Mouse (Mus musculus): ENCODE results near the gene Runx2. TPM values are rescaled to one million over a fixed set of nuclear protein-coding genes. Genes with fewer than 3 reads are reported as not detected.

Gene Runx2
- total RNA-seq, 2 experiments from 2014 or later, result 4.8 to 6.2 TPM

DNA sequence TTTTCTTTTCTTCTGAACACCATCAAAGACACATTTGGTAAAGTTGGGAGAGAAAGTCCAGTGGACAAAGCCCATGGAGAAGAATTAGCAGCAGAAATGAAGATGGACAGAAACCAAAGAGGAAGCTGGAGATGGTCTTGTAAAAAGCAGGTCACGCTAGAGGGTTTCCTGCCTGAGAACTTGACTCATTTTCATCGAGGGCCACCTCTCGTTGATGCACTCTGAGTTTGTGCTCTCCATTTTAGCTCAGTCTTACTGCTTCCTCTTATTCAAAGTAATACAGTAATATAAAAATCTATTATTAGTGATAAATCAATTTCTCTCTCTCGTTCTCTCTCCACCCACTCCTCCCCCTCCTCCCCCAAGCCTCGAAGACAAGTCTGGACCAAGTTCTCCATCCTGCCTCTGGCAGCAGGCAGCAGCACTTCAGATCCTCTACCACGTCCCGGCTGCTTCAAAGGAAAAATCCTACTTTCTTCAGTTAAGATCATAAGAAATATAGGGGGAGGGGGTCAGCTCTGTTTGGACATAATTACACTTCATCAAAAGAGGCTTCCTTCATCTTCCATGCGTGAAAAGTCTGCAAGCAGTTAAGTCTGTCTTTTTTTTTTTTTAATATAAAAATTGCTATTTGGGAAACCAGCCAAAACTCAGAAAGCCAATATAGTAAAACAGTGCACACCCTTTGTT lies 92.3 kb downstream of the Runx2 start:
- intact Hi-C loops (cut with DNase I), result no loop called here

DNA sequence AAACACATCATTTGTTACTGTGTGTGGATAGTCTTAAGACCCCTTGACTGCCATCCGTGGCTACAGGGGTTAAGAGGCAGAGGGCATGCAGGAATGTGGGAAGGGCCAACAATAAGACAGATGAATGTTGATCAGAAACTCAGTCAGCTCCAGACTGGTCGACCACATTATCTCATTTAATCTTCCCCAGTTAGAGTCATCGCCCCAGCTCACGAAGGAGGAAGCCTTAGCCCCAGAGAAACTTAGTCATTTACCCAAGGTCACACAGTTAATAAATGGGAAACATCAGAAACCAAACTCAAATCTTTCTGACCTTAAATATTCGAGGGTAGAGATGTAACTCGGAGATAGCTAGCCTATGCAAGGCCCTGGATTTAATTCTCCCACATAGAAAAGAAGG lies 96.0 kb downstream of the Runx2 start:
- DNase-seq, result no peak
- intact Hi-C loops (cut with DNase I), result loop anchor here (5.0 kb wide), 1 partner anchor 261 kb away; no protein-coding TSS in a partner anchor

More for the DNA sequence above, 92.3 kb downstream of the Runx2 start:
- DNase-seq, result no peak

DNA sequence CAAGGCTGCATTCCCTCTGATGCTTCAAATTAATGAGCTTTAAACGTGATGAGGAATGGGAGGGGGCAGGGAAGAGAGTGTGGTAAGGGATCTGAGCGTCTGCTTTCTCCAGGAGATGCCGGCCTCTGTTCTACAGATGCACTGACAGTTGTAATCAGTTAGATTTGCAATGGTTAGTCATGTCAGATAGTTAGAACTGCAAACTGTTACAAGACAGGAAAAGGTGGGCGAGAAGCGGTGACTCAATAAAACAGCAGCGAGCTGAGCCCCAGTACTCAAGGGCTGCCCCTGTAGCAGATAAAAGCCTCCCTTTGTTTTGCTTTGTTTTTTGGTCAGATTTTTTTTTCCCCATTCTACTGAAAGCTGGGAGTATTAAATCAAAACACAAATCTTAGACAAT lies 96.6 kb downstream of the Runx2 start:
- DNase-seq, result no peak
- intact Hi-C loops (cut with DNase I), result loop anchor here (5.0 kb wide), 1 partner anchor 261 kb away; no protein-coding TSS in a partner anchor

DNA sequence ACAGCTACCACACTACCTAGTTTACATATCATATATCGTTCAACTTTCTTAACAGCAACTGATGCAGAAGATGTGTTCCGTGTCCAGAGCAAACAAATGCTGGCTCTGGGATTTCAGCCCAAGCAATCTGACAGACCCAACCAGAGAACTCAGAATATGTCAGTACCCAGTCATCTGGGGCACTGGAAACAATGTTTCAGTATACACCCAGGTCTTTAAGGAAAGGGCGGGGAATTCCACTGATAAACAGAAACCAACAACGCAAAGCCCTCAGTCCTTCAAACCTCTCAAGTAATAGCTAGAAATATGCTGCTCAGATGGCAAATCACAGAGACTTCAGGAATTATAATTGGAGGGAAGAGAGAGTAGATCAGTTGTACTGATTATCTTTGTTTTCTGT lies 100.5 kb downstream of the Runx2 start:
- no peak for DNase-seq
- intact Hi-C loops (cut with DNase I), result no loop called here

DNA sequence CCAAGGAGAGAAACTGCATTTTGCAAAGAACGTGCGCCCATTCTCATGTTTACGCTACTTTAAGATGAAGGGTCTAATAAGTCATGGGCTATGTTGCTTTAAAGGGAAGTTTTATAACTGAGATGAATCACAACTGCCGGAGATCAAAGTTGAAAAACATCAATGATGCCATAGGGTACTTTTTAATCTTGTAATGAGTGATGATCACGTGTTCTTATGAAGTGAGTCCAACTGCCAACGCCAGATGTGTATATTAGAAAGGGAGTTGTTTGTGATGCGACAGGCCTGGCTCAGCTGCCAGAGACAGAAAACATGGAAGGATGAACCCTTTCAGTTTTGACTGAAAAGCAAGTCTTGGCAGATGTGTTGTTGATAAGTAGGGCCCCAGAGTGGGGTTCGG lies 101.2 kb downstream of the Runx2 start:
- no peak for DNase-seq
- intact Hi-C loops (cut with DNase I), result no loop called here

DNA sequence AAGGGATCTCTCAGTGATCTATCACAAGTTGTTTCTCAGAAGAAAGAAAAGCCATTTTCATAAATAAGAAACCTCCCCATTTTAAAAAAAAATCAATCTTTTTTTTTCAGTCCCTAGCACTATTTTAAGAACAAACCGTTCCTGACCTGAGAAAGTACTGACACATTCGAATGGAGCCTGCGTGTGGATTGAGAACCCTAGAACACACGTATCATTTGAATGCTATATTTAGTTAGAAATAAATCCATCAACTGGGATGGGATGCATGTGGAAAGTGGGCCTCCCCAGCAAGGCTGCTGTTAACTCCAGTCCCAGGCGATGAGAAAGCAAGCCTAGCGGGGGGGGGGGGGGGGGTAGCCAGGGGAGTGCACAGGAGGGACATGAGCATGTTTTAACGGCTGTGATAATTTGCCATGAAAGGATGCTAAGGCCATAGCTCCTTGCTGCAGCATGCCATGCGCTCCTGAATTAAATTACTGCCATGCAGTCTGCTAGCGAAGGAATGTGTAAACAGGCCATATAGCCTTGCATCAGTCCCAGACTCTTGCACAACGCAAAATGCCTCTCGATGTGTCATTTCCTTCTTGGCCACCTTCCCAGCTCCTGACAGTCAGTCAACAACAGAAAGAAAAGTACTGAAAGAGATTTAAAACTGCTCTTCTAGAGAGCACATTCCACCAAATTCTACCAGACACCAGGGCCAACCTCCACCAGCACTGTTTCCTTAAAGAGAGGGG lies 104.9 kb downstream of the Runx2 start:
- no peak for DNase-seq
- intact Hi-C loops (cut with DNase I), result no loop called here

DNA sequence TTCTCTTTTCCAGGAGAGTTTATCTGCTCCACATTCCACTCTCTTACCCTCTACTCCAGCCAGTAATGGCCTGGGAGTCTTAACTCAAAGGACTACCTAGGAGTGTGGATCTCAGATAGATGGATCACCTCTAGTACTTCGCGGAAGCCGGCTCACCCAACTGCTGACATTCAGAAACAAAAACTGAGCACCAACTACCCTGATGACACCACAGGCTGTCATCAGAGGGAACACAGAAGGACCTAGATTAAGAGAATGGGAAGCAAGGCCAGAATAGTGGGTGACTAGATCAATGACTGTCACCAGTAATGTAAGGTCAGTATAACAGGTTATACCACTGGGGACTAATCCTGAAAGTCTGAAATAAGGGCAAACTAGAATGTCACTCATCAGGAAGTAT lies 106.6 kb downstream of the Runx2 start:
- intact Hi-C loops (cut with DNase I), result no loop called here

DNA sequence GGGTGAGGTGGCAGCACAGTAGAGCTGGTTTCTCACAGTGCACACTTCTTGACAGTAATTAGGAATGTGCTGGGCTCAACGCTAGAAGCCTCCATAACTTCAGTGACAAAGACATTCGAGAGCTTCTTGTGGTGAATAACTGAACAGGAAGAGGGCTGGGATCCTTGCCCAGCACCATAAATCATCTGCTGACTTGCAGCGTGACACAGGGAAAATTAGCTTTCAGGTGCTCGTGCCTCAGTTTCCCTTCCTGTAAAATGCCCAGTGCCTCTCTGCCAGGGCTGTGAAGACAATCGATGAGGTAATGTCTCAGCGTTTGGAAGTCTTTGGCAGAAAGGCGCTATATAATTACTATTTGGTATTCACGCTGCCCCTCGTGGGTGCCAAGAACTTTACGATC lies 108.1 kb downstream of the Runx2 start:
- intact Hi-C loops (cut with DNase I), result no loop called here
- no peak for DNase-seq

More for the DNA sequence above, 106.6 kb downstream of the Runx2 start:
- no peak for DNase-seq

DNA sequence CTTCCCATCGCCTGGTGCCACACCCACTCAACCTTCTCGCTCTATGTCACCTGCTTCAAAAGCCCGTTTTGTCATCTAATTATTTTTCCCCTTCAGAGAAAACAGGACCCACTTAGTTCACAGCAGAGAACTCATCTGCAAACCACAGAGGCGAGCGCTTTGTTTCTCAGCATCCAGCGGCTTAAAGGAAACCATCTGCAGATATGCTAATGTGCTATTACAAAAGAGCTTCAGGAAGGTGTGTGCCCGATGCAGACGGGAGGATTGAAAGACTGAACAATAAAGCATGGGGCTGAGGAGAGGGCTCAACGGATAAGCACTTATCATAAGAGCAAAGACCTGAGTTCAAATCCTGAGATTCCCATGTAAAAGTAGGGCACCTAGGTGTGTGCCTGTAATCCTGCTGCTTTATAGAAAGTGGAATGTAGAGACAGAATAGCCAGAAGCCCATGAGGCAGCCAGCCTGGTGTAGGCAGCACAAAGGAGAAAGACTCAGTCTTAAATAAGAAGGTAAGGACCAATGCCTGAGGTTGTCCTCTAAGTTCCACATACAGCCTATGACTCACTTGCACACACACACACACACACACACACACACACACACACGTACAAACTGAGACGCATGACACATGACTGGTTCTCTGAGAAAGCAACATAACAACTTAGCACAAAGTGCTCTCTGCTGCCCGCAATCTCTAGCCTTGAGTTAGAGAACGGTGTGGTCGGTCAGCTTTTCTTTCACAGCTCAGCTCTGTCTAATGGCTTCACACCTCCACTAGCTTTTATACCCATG lies 111.9 kb downstream of the Runx2 start:
- intact Hi-C loops (cut with DNase I), result no loop called here
- no peak for DNase-seq

DNA sequence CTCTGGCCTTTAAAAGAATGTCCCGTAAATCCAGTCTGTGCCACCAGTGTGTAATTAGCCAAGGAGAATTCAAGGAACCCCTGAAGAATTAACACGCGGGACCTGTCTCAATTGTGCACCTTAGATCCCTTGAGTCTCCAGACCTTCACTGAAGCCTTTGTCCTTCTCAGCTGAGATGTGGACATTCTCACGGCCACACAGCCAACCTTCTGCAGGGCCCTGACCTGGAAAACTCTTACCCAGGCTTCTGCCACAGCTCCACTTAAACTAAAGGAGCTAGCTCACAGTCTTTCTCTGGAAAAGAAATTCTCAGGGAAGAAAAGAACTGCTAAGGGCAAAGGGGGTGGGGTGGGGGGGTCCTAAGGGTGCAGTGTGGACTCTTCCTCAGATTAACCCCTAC lies 113.1 kb downstream of the Runx2 start:
- DNase-seq, result no peak
- intact Hi-C loops (cut with DNase I), result no loop called here

DNA sequence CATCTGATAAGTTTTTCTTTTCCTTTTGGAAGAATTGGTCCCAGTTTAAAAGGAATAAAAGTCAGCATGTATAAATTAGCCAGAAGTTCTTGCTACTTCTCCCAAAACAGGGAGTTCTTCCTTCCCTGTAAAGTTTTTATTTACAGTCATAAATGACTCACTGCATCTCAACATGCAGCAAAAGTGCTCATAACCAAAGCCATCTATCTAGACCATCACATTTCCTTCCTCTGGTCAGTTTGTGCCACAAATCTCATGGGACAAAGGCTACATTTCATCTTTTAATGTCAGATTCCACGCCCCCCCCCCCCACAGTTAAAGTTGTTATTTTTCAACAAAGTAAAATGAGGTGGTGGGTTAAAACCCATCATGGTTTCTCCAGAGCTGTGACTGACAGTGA lies 114.3 kb downstream of the Runx2 start:
- DNase-seq, result no peak
- intact Hi-C loops (cut with DNase I), result no loop called here

DNA sequence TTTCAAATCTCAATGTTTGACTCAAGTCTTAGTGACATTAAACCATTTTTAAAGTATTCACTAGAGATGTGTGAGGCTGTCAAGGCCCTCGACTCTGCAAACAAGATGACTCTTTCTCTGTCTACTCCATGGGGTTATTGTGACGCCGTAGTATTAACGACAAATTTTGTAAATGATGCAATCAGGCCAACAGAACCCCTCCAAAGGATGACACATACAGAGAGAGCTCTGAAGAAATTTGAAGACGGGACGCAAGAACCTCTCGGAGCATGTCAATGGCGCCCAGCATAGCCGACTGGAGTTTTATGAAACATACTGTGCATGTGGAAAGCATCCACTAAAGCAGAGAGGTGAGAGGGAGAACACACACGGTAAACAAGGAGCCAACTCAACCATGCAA lies 117.5 kb downstream of the Runx2 start:
- DNase-seq, result no peak
- intact Hi-C loops (cut with DNase I), result no loop called here

DNA sequence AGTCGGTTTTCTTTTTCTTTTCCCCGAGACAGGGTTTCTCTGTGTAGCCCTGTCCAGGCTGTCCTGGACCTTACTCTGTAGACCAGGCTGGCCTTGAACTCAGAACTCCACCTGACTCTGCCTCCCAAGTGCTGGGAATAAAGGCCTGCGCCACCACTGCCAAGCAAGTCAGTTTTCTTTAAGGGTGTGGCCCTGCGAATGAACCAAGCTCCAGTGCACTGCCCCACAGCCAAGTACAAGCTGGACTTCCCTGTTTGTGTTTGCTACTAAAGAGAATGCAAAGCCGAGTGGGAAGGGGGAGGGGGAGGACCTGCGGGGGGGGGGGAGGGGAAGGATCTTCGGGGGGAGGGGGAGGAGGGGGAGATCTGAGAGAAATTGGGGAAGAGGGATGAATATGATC lies 121.0 kb downstream of the Runx2 start:
- intact Hi-C loops (cut with DNase I), result no loop called here
- no peak for DNase-seq

DNA sequence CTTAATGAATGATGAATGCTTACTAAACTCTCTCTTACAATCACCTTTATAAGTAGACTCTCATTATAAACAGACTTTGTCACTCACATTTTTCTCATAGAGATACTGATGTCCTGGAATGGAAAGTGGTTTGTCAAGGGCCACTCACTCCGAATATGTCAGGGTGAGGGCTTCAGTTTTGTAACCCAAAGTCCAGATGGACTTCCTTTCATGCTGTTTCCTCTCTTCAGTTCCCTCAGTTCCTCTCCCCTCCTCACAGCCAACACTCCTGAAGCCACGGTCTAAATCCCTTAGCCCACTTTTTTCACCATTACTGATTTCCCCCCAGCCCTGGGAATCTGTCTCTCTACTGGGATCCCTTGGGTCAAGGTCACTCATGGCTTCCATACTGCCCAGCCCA lies 123.1 kb downstream of the Runx2 start:
- intact Hi-C loops (cut with DNase I), result no loop called here
- DNase-seq, result no peak

DNA sequence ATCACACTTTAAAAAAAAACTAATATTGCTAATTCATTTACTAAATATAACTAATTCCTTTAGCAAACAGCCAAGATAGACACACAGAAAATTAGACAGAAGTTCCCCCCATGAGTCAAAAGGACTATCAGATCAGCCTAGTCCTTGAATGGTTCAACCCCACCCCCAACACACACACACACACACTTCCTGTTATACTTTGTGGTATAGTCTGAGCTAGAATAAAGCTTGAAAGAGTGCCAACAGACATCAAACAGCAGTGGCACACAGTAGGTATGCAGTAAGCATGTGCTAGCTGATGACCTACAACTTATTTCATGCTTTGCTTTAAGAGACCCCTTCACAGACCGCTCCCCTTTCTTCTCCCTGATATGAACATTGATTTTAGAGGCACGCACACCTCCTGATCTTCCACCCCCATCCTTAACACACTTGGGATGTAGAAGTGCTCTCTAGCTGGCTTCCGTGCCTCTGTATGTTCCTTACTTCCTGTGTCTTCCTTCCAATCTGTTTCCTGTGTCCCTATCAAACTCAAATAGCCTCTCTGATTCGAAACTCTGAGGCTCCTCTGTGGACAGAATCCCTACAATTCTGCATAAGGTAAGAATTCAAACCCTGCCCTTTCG lies 124.1 kb downstream of the Runx2 start:
- no peak for DNase-seq
- intact Hi-C loops (cut with DNase I), result no loop called here

DNA sequence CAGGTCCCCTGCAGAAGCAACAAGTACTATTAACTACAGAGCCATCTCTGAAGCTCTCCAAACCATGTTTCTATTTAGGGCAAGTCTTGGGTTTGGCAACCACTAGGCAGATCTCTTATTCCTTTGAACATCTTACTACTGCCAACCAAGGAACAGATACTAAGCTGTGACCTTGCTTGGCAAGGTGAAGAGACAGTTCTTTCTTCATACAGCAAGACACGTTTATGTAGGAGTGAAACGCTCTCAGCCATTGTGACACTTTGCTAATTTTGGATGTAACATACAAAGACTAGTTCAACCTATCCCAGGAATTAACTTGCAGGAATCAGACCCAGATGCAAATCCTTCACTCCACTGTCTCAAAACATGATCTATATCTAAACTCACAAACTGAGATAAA lies 126.3 kb downstream of the Runx2 start:
- intact Hi-C loops (cut with DNase I), result no loop called here
- no peak for DNase-seq

DNA sequence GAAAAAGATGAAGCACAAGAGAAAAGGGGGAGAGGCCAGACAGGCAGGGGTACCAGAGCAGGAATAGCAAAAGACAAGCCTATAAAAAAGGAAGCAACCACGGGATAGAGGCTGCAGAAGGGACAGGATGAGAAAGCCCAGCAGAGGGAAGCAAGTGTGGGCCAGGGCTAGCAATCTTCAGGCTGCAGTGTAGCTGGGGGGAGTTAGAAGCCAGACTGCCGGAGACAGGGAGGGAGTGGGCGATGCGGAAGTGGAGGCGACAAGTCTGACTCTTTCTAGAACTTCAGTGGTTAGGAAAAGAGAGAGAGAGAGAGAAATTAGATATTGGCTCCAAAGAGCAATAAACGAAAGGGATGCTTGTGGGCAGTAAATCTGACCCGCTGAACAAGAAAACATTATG lies 129.1 kb downstream of the Runx2 start:
- intact Hi-C loops (cut with DNase I), result no loop called here

DNA sequence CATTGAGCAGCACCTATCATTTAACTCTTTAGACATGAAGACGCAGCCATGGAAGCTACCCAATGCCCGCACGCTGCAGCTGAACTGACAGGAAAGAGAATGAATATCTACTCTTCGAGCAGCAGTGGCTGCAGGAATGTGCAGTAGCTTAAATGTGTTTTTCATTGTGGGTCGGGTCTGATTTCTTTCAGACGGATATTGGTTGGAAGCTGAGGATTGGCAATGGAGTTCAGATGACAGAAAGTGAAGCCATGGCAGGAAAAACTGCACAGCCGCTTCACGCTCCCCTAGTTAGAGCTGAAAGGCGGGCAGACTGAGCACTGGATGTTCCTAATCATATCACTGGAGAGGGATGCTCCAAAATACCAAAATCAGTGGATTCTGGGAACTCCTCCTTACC lies 131.6 kb downstream of the Runx2 start:
- DNase-seq, result no peak
- intact Hi-C loops (cut with DNase I), result no loop called here

More for the DNA sequence above, 129.1 kb downstream of the Runx2 start:
- DNase-seq, result no peak

DNA sequence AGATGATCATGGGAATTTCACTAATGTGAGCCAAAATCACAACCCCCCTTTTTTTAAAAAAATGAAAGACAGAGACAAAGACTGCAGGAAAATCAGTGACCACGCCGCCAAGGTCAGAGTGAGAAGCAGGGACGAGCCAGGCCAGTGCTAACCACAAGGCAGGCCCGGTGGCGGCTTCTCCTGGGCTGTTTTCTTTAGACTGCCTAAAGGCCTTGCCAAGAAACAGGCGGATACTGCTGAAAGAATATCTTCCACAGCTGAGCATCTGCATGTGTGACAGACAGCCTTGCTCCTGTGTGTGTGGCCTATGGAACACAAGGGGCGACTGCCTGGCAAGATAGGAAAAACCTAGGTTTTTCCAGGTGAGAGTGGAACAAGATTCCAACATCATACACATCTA lies 136.8 kb downstream of the Runx2 start:
- DNase-seq, result peak; percentile 50
- intact Hi-C loops (cut with DNase I), result no loop called here

DNA sequence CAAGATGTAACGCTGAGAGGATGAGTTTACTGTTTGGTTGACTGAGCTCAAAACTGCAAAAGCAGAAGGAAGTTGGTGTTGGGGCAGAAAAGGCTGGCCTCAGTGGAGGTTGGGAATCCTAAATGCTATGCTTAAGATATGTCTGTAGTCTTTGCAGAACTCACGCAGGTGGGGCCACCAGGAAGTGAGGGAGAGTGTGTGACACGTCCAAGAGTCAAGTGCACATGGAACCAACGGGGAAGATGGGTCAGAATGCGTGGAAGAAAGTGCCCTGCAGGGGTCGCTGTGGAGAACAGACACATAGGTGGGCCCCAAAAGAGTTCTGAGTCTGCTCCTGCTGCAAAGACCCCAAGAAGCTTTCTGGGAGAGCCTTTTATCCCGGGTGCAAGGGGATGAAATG lies 141.8 kb downstream of the Runx2 start:
- DNase-seq, result peak; percentile 39
- intact Hi-C loops (cut with DNase I), result no loop called here
